Mouse (Mus musculus): ENCODE data around the gene Pbp2.

The Pbp2 gene

DNA sequence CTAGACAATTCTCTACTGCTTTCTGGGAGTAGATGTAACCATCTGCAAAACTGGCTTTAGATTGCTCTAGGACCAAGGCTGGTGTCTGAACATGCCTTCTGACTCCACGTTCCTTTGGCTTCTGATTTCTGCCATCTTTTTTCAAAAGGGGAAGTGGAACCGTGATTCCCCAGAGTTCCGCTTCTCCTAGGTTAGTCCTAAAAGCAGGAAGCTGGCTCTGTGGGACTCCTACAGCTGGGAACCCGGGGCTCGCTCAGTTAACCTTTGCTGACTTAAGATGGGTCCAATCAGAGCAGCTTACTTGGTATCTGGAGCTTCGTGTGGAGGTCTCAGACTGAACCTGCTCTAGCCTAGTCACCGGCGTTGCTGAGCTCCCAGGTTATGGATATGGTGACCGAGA is 49.1 kb downstream of the Pbp2 start:
- no peak for DNase-seq (ENCODE audit: low read depth in 2 of 2, low spot score in 2 of 2)

DNA sequence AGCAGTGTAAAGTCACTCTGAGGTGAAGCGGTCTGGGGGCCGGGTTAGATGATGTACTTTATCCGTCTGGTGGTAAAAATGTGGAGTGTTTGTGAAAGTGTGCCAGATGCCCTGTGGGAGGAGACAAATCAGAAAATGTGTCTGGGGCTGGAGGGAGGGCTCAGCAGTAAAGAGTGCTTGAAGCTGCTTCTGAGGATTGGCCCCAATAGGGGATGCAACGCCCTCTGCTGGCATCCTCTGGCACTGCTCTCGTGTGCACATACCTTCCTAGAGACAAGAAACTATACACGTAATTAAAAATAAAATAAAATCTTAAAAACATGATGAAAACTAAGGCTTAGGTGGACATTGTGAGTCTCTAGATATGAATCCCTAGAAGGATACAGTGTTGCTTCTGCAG is 49.8 kb downstream of the Pbp2 start:
- no peak for DNase-seq (ENCODE audit: low read depth in 2 of 2, low spot score in 2 of 2)

Measured in CD8-positive naive resting alpha-beta T cell, adult 2 months (primary cell).